Mouse (Mus musculus) kidney, adult 2 months (tissue): ENCODE data around the gene Tirap.

Experiments used
- CTCF ChIP-seq: fragments of 200-500 bp; conservative IDR thresholded peaks from 2 replicates; pipeline ENCODE4 v1.5.1; 2011; ENCODE audit warnings: low read depth, mild to moderate bottlenecking, control low read depth, low read length, moderate library complexity, mixed read lengths; ENCODE audit not compliant: insufficient read depth, insufficient read length
- POLR2A ChIP-seq: fragments of 200-500 bp; IDR thresholded peaks from one replicate; pipeline ENCODE4 v1.6.1; 2011; ENCODE audit warnings: low read depth, low read length, control low read depth

DNA sequence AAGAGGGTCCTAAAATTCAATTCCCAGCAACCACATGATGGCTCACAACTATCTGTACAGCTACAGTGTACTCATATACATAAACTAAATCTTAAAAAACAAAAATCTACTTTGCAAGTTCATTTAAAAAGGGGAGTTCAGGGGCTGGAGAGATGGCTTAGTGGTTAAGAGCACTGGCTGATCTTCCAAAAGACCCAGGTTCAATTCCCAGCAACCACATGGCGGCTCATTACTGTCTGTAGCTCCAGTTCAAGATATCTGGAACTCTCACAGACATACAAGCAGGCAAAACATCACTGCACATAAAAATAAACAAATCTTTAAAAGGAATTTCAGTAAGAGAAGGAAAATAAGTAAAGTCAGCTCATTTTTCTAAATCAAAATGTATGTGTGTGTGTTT is 38.3 kb upstream of the Tirap start:
- TF ChIP-seq CTCF (no peak), POLR2A (no peak)
